Mouse (Mus musculus): Measurements from ENCODE around the gene Kcnq2.

GRCm38 (mm10) chr2:181038644-181039355, 96.3 kb downstream of the Kcnq2 start:
- TF ChIP-seq POLR2A (IDR thresholded peaks at IDR 0.05; ENCODE audit: control insufficient read depth, extremely low read depth, insufficient read depth, low read length, poor library complexity): no peak
- TF ChIP-seq CTCF (IDR thresholded peaks at IDR 0.05; ENCODE audit: borderline replicate concordance, control insufficient read depth, extremely low read depth, insufficient read depth, low read length, poor library complexity): no peak
